Mouse (Mus musculus) kidney, embryonic 15.5 days (tissue): ENCODE data around the gene Mab21l1. TPM values are rescaled to one million over a fixed set of nuclear protein-coding genes. Genes with fewer than 3 reads are reported as not detected.
A peak's percentile ranks its signal among the peaks of the same experiment; 100 is the strongest.

Experiments used
- ATAC-seq: fragments of 200-750 bp; cut with Nextera tagmentation; replicated peaks from 2 replicates; pipeline ENCODE4 v1.8.0; 2017; ENCODE audit warnings: moderate TSS enrichment; ENCODE audit not compliant: low FRiP score
- H3K27ac ChIP-seq: fragments of 300-500 bp; sonication (generic); 2 replicates; pipeline ENCODE4 v1.5.1; 2015; ENCODE audit warnings: mild to moderate bottlenecking, inconsistent platforms
- H3K27me3 ChIP-seq: fragments of 300-500 bp; sonication (generic); 2 replicates; pipeline ENCODE4 v1.6.1; 2015; ENCODE audit warnings: inconsistent platforms
- H3K36me3 ChIP-seq: fragments of 300-500 bp; sonication (generic); 2 replicates; pipeline ENCODE4 v1.6.1; 2015; ENCODE audit warnings: inconsistent platforms
- H3K4me1 ChIP-seq: fragments of 300-500 bp; sonication (generic); 2 replicates; pipeline ENCODE4 v1.6.1; 2015; ENCODE audit warnings: inconsistent platforms
- H3K4me2 ChIP-seq: fragments of 300-500 bp; sonication (generic); 2 replicates; pipeline ENCODE4 v1.6.1; 2015; ENCODE audit warnings: moderate library complexity, mild to moderate bottlenecking, inconsistent platforms
- H3K4me3 ChIP-seq: fragments of 300-500 bp; sonication (generic); replicated peaks from 2 replicates; pipeline ENCODE4 v1.5.1; 2015; ENCODE audit warnings: mild to moderate bottlenecking, inconsistent platforms
- H3K9ac ChIP-seq: fragments of 300-500 bp; sonication (generic); 2 replicates; pipeline ENCODE4 v1.6.1; 2015; ENCODE audit warnings: mild to moderate bottlenecking, inconsistent platforms
- H3K9me3 ChIP-seq: fragments of 300-500 bp; sonication (generic); replicated peaks from 2 replicates; pipeline ENCODE4 v1.6.1; 2016; ENCODE audit warnings: inconsistent platforms
- WGBS: fragments of 180-500 bp; shearing (Covaris S2); methylation state at CpG from one replicate; pipeline ENCODE4 v1.1.7; 2015; ENCODE audit warnings: mixed read lengths; 5-methylcytosine and 5-hydroxymethylcytosine counted together
- polyA plus RNA-seq: library from polyadenylated mRNA; unstranded; fragments of >200 nt; fragmentation: Nextera tagmentation; extraction: Ambion mirVana; gene quantifications from 2 replicates; pipeline ENCODE4 v1.2.1, GENCODE M21; 2015

Gene Mab21l1
- polyA plus RNA-seq, 1 experiment from 2014 or later = 1.8 TPM

DNA sequence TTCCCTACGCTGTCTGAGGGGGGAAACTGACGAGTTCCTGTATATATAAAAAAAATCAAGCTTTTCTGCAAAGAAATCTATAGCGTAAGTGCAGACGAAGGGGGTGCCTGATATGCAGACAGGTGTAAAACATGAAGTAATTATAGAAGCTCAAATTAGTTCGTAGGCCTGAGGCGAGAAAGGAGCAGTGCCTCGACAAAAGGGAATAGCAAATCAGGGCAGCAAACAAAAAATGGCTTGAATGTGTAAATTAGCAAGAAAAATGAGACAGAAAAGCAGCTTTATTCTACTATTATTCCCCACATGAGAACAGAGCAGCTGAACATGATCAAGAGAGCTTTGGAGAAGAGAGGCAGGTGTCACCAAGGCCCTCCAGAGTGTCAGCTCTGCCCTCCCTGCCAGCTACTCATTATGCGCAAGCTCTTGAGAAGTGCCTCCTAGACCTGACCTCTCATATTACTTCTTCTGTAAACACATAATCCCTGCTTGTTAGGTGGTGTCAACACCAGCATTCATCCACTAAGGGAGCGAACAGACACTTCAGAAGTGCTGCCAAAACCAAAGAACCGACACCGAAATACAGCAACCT lies 25.6 kb upstream of the Mab21l1 start:
- H3K9ac ChIP-seq = no peak overlapping the region
- WGBS = 76% methylated on average over 11 of the region's 11 CpGs
- H3K9me3 ChIP-seq = no peaks in the 10 kb centered on the region

GRCm38 (mm10) chr3:55758297-55758696 lies 24.0 kb upstream of the Mab21l1 start:
- WGBS = 65% methylated on average over 8 of the region's 8 CpGs
- H3K9me3 ChIP-seq = no peaks in the 10 kb centered on the region
- ATAC-seq = no peak

More for the DNA sequence above, 25.6 kb upstream of the Mab21l1 start:
- ATAC-seq = no peak
- H3K4me1 ChIP-seq = no peaks in the 10 kb centered on the region
- H3K36me3 ChIP-seq = no peaks in the 10 kb centered on the region
- no peak overlapping the region for H3K4me2 ChIP-seq
- no peak overlapping the region for H3K27ac ChIP-seq
- no peaks in the 10 kb centered on the region for H3K27me3 ChIP-seq
- no peak overlapping the region for H3K4me3 ChIP-seq

GRCm38 (mm10) chr3:55763591-55763990 lies 18.7 kb upstream of the Mab21l1 start:
- Histone ChIP-seq H3K36me3 (no peaks in the 10 kb centered on the region), H3K4me2 (no peak overlapping the region), H3K9ac (no peak overlapping the region), H3K9me3 (no peaks in the 10 kb centered on the region), H3K4me3 (no peak overlapping the region), H3K27ac (no peak overlapping the region), H3K27me3 (no peaks in the 10 kb centered on the region), H3K4me1 (no peaks in the 10 kb centered on the region)
- ATAC-seq = no peak
- WGBS = 59% methylated on average over 8 of the region's 8 CpGs

More at GRCm38 (mm10) chr3:55758297-55758696, 24.0 kb upstream of the Mab21l1 start:
- H3K4me2 ChIP-seq = no peak overlapping the region
- H3K4me3 ChIP-seq = no peak overlapping the region
- H3K36me3 ChIP-seq = no peaks in the 10 kb centered on the region
- H3K9ac ChIP-seq = no peak overlapping the region
- no peaks in the 10 kb centered on the region for H3K4me1 ChIP-seq
- no peaks in the 10 kb centered on the region for H3K27me3 ChIP-seq
- no peak overlapping the region for H3K27ac ChIP-seq

DNA sequence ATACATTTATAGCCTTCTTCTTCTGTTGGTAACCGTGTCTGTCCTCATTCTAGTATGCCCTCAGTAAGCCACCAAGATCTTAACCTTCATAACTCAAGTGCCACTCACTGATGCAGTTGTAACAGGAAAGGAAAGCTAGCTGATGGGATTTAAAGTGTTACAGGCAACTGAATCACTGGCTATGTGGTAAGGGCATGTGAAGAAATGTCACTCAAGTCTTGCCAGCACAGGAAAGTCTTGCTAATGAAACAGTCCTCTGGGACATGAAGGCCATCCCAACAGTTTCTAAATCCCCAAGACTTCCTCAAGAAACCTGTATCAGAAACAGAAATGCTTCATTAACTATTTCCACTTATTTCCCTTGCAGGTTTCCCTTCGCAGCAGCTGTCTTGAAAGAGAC lies 13.7 kb upstream of the Mab21l1 start:
- 89% methylated on average over 2 of the region's 2 CpGs for WGBS
- H3K4me1 ChIP-seq = no peaks in the 10 kb centered on the region

GRCm38 (mm10) chr3:55769308-55769707 lies 13.0 kb upstream of the Mab21l1 start:
- Histone ChIP-seq H3K4me1 (no peaks in the 10 kb centered on the region), H3K9me3 (no peaks in the 10 kb centered on the region), H3K27me3 (no peaks in the 10 kb centered on the region), H3K4me3 (no peak overlapping the region), H3K4me2 (no peak overlapping the region), H3K9ac (no peak overlapping the region), H3K27ac (no peak overlapping the region), H3K36me3 (no peaks in the 10 kb centered on the region)
- 70% methylated on average over 2 of the region's 2 CpGs for WGBS
- ATAC-seq = no peak

More for the DNA sequence above, 13.7 kb upstream of the Mab21l1 start:
- no peak overlapping the region for H3K9ac ChIP-seq
- H3K4me2 ChIP-seq = no peak overlapping the region
- H3K4me3 ChIP-seq = no peak overlapping the region
- no peaks in the 10 kb centered on the region for H3K36me3 ChIP-seq
- no peak for ATAC-seq
- H3K27ac ChIP-seq = no peak overlapping the region
- no peaks in the 10 kb centered on the region for H3K9me3 ChIP-seq
- no peaks in the 10 kb centered on the region for H3K27me3 ChIP-seq

DNA sequence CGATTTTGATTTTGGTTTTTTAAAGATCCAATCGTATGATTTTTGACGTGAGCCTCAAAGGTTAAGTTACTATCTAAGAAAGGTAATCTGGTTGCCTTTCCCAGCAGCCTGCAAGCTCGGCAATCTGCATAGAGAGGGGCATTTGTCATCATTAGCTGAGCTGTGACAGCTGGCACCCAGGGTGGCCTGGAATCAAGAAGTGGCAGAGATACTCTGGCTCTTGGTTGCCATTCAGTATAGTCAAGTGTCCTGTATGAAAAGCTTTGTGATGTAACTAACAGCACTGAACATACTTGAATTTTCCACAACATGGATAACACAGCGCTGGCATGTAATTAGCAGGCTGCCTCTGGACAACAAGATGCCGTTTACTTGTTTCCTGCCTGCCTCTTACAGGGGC lies 8.1 kb upstream of the Mab21l1 start:
- Histone ChIP-seq H3K9ac (no peak overlapping the region), H3K36me3 (no peaks in the 10 kb centered on the region), H3K27me3 (peaks cover 17% of the 10 kb centered on the region), H3K4me2 (no peak overlapping the region), H3K4me3 (no peak overlapping the region), H3K4me1 (no peaks in the 10 kb centered on the region), H3K27ac (no peak overlapping the region), H3K9me3 (no peaks in the 10 kb centered on the region)
- WGBS = 50% methylated on average over 6 of the region's 6 CpGs
- no peak for ATAC-seq

GRCm38 (mm10) chr3:55775245-55775644 lies 7.1 kb upstream of the Mab21l1 start:
- 56% methylated on average over 7 of the region's 7 CpGs for WGBS
- Histone ChIP-seq H3K9ac (no peak overlapping the region), H3K4me3 (no peak overlapping the region), H3K4me1 (peaks cover 4% of the 10 kb centered on the region), H3K9me3 (no peaks in the 10 kb centered on the region), H3K27me3 (peaks cover 25% of the 10 kb centered on the region), H3K4me2 (no peak overlapping the region), H3K36me3 (no peaks in the 10 kb centered on the region), H3K27ac (no peak overlapping the region)
- no peak for ATAC-seq

- H3K9ac ChIP-seq = no peak overlapping the region
- no peak overlapping the region for H3K27ac ChIP-seq
- no peak overlapping the region for H3K4me2 ChIP-seq
- no peak overlapping the region for H3K4me3 ChIP-seq
- no peak for ATAC-seq
- WGBS = 91% methylated on average over 6 of the region's 6 CpGs
- no peaks in the 10 kb centered on the region for H3K36me3 ChIP-seq
- peaks cover 9% of the 10 kb centered on the region for H3K4me1 ChIP-seq
- peaks cover 30% of the 10 kb centered on the region for H3K27me3 ChIP-seq
- H3K9me3 ChIP-seq = no peaks in the 10 kb centered on the region
These were observed 6.6 kb upstream of the Mab21l1 start for GRCm38 (mm10) chr3:55775753-55776152.

DNA sequence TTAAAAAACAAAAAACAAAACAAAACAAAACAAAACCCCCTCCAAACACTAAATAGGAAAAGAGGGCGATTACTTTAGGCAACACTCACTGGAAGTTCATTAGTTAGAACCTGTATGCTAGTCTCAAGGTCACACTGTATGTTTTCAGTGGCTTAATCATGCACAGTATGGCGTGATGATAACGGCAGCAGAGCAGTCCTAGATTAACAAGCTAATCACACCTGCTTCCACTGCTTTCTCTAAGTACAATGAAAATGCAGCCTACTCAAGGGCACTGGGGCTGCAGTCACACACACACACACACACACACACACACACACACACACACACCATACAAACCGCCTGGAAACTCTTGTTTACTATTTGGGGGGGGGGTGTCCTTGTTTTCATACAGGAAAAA lies 4.8 kb upstream of the Mab21l1 start:
- H3K4me3 ChIP-seq = no peak overlapping the region
- no peaks in the 10 kb centered on the region for H3K9me3 ChIP-seq
- H3K4me1 ChIP-seq = peaks cover 18% of the 10 kb centered on the region
- H3K27me3 ChIP-seq = peaks cover 48% of the 10 kb centered on the region
- H3K36me3 ChIP-seq = no peaks in the 10 kb centered on the region
- no peak overlapping the region for H3K9ac ChIP-seq
- no peak for ATAC-seq
- H3K4me2 ChIP-seq = no peak overlapping the region
- no peak overlapping the region for H3K27ac ChIP-seq
- 79% methylated on average over 4 of the region's 4 CpGs for WGBS

- H3K27me3 ChIP-seq = peaks cover 63% of the 10 kb centered on the region
- H3K36me3 ChIP-seq = no peaks in the 10 kb centered on the region
- H3K27ac ChIP-seq = no peak overlapping the region
- ATAC-seq = no peak
- peaks cover 34% of the 10 kb centered on the region for H3K4me1 ChIP-seq
- H3K9me3 ChIP-seq = no peaks in the 10 kb centered on the region
- no peak overlapping the region for H3K4me3 ChIP-seq
- H3K9ac ChIP-seq = no peak overlapping the region
- WGBS = 50% methylated on average over 8 of the region's 8 CpGs
- no peak overlapping the region for H3K4me2 ChIP-seq
These were observed 3.3 kb upstream of the Mab21l1 start for GRCm38 (mm10) chr3:55778764-55779730.

DNA sequence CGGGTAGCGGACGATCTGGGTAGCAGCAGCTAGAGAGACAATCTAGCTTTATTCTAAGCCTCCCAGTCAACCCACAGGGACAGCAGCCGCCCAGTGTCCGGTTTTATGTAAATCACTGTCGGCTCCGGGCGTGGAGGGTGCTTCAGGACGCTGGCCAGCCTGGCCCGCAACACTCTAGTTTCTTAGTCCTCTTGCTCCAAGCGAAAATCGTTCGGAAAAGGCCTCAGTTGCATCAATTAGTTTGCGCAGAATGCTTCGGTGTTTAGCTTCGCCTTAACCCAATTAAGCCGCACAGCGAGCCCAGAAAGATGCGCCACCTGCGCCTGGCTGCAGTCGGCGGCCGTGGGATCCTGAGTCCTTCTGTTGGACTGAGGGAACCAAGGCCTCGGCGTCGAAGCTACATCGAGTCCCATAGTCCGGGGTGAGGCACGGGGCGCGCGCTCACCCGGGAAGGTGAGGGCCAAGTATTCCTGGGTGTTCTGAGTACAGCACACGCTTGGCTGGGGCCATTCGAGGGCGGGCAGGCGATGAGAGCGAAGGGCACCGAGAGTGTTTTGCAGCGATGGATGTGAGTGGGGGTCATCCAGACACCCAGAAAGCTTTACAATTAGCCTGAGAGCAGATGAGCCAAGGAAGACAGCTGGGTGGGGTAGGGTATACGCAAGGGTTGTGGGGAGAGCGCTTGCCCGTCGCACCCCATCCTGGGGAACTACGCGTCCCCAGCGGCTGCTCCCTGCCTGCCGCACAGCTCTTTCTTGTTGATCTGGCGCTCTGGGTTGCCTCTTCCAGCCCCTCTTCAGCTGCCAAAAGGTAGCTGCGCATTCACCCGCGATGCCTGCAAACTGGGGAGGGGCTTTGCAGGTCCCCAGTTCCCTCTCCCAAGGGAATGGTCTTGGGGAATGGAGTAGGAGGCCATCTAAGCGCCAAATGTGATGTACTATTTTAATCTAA lies 1.9 kb upstream of the Mab21l1 start:
- Histone ChIP-seq H3K27ac (no peak overlapping the region), H3K36me3 (no peaks in the 10 kb centered on the region), H3K27me3 (peaks cover 70% of the 10 kb centered on the region), H3K4me2 (peak overlapping the region; percentile 53), H3K9ac (no peak overlapping the region), H3K9me3 (no peaks in the 10 kb centered on the region), H3K4me1 (peaks cover 36% of the 10 kb centered on the region), H3K4me3 (peak overlapping the region; percentile 28)
- ATAC-seq = peak; percentile 31; the same call in 1 of the 2 replicates
- WGBS = 5% methylated on average over 53 of the region's 53 CpGs
